Mouse (Mus musculus) lung, embryonic 14.5 days (tissue): ENCODE results near the gene Pzp. TPM values are rescaled to one million over a fixed set of nuclear protein-coding genes. Genes with fewer than 3 reads are reported as not detected.

Source experiments
- ATAC-seq: fragments of 200-750 bp; cut with Nextera tagmentation; 2 replicates; pipeline ENCODE4 v1.8.0; 2017; ENCODE audit warnings: mild to moderate bottlenecking, moderate TSS enrichment, moderate library complexity; ENCODE audit not compliant: insufficient read depth
- DNase-seq: peaks from one replicate; pipeline ENCODE4 v3.0.0-alpha.2; 2015
- H3K27ac ChIP-seq: fragments of 300-500 bp; sonication (generic); 2 replicates; pipeline ENCODE4 v1.5.1; 2014; ENCODE audit warnings: low read depth, mild to moderate bottlenecking, moderate library complexity
- H3K27me3 ChIP-seq: fragments of 300-500 bp; sonication (generic); 2 replicates; pipeline ENCODE4 v1.6.1; 2014; ENCODE audit warnings: low read length, control low read depth; ENCODE audit not compliant: insufficient read depth
- H3K36me3 ChIP-seq: fragments of 300-500 bp; sonication (generic); 2 replicates; pipeline ENCODE4 v1.6.1; 2014; ENCODE audit warnings: control low read depth; ENCODE audit not compliant: insufficient read depth
- H3K4me1 ChIP-seq: fragments of 300-500 bp; sonication (generic); 2 replicates; pipeline ENCODE4 v1.6.1; 2014; ENCODE audit warnings: antibody characterized with exemption, control low read depth; ENCODE audit not compliant: insufficient read depth
- H3K4me2 ChIP-seq: fragments of 300-500 bp; sonication (generic); 2 replicates; pipeline ENCODE4 v1.6.1; 2014; ENCODE audit warnings: mild to moderate bottlenecking
- H3K4me3 ChIP-seq: fragments of 300-500 bp; sonication (generic); 2 replicates; pipeline ENCODE4 v1.5.1; 2014; ENCODE audit warnings: low read depth, low read length
- H3K9ac ChIP-seq: fragments of 300-500 bp; sonication (generic); 2 replicates; pipeline ENCODE4 v1.6.1; 2014
- H3K9me3 ChIP-seq: fragments of 300-500 bp; sonication (generic); 2 replicates; pipeline ENCODE4 v1.6.1; 2016; ENCODE audit warnings: low read depth, low read length, control low read depth
- CTCF ChIP-seq: IDR thresholded peaks from 2 replicates; pipeline ENCODE4 v1.5.1; 2016; ENCODE audit warnings: antibody characterized with exemption, low read depth
- WGBS: fragments of 180-500 bp; shearing (Covaris S2); extraction: QIAGEN DNeasy Blood & Tissue Kit; methylation state at CpG from one replicate; pipeline ENCODE4 v1.1.7; 2014; 5-methylcytosine and 5-hydroxymethylcytosine counted together
- polyA plus RNA-seq: library from polyadenylated mRNA; unstranded; fragments of >200 nt; fragmentation: Nextera tagmentation; extraction: Ambion mirVana; gene quantifications from 2 replicates; pipeline ENCODE4 v1.2.1, GENCODE M21; 2014

Gene Pzp
- polyA plus RNA-seq, 1 experiment from 2014 or later: 0.04 TPM

- H3K36me3 ChIP-seq: no peaks in the 10 kb centered on the region
- H3K4me2 ChIP-seq: peak overlapping the region; percentile 29
- no peak overlapping the region for H3K9ac ChIP-seq
- H3K9me3 ChIP-seq: no peaks in the 10 kb centered on the region
- H3K4me3 ChIP-seq: no peak overlapping the region
- H3K27me3 ChIP-seq: no peaks in the 10 kb centered on the region
- H3K4me1 ChIP-seq: no peaks in the 10 kb centered on the region
- H3K27ac ChIP-seq: no peak overlapping the region
- TF ChIP-seq CTCF: peak; percentile 99
- 19% methylated on average over 26 of the region's 26 CpGs for WGBS
- peak; percentile 98 for DNase-seq
- ATAC-seq: peak; percentile 94
Measured at GRCm38 (mm10) chr6:128479463-128480454, 46.8 kb downstream of the Pzp start.

GRCm38 (mm10) chr6:128477495-128477894, 49.0 kb downstream of the Pzp start:
- no peak for TF ChIP-seq CTCF
- DNase-seq: no peak
- Histone ChIP-seq H3K4me1 (no peaks in the 10 kb centered on the region), H3K27ac (no peak overlapping the region), H3K4me3 (no peak overlapping the region), H3K9ac (no peak overlapping the region), H3K27me3 (no peaks in the 10 kb centered on the region), H3K36me3 (no peaks in the 10 kb centered on the region), H3K4me2 (no peak overlapping the region), H3K9me3 (no peaks in the 10 kb centered on the region)
- 17% methylated on average over 4 of the region's 4 CpGs for WGBS
- no peak for ATAC-seq

GRCm38 (mm10) chr6:128474112-128474511, 52.4 kb downstream of the Pzp start:
- Histone ChIP-seq H3K4me3 (no peak overlapping the region), H3K4me1 (no peaks in the 10 kb centered on the region), H3K9me3 (no peaks in the 10 kb centered on the region), H3K9ac (no peak overlapping the region), H3K27me3 (no peaks in the 10 kb centered on the region), H3K36me3 (no peaks in the 10 kb centered on the region), H3K4me2 (no peak overlapping the region), H3K27ac (no peak overlapping the region)
- TF ChIP-seq CTCF: no peak
- 82% methylated on average over 6 of the region's 6 CpGs for WGBS
- ATAC-seq: no peak
- no peak for DNase-seq

- Histone ChIP-seq H3K36me3 (no peaks in the 10 kb centered on the region), H3K4me3 (no peak overlapping the region), H3K9me3 (no peaks in the 10 kb centered on the region), H3K27ac (no peak overlapping the region), H3K4me1 (no peaks in the 10 kb centered on the region), H3K27me3 (no peaks in the 10 kb centered on the region), H3K9ac (no peak overlapping the region), H3K4me2 (no peak overlapping the region)
- 8% methylated on average over 11 of the region's 12 CpGs for WGBS
- TF ChIP-seq CTCF: 0 out of 2 replicates have a peak, but pooled peaks have one; percentile 17
- DNase-seq: peak; percentile 84
- peak; percentile 58; the same call in 1 of the 2 replicates for ATAC-seq
Measured at GRCm38 (mm10) chr6:128469451-128469850, 57.1 kb downstream of the Pzp start.

GRCm38 (mm10) chr6:128467298-128467697, 59.2 kb downstream of the Pzp start:
- 42% methylated on average over 2 of the region's 2 CpGs for WGBS
- ATAC-seq: no peak

GRCm38 (mm10) chr6:128466563-128466962, 60.0 kb downstream of the Pzp start:
- WGBS: 65% methylated on average over 3 of the region's 3 CpGs
- Histone ChIP-seq H3K9ac (no peak overlapping the region), H3K4me1 (no peaks in the 10 kb centered on the region), H3K4me3 (no peak overlapping the region), H3K27me3 (no peaks in the 10 kb centered on the region), H3K4me2 (no peak overlapping the region), H3K9me3 (no peaks in the 10 kb centered on the region), H3K36me3 (no peaks in the 10 kb centered on the region), H3K27ac (no peak overlapping the region)
- ATAC-seq (no peak), DNase-seq (no peak)
- no peak for TF ChIP-seq CTCF

More at GRCm38 (mm10) chr6:128467298-128467697, 59.2 kb downstream of the Pzp start:
- TF ChIP-seq CTCF: no peak
- Histone ChIP-seq H3K4me3 (no peak overlapping the region), H3K9ac (no peak overlapping the region), H3K27ac (no peak overlapping the region), H3K9me3 (no peaks in the 10 kb centered on the region), H3K4me2 (no peak overlapping the region), H3K36me3 (no peaks in the 10 kb centered on the region), H3K4me1 (no peaks in the 10 kb centered on the region), H3K27me3 (no peaks in the 10 kb centered on the region)
- no peak for DNase-seq

GRCm38 (mm10) chr6:128466043-128466442, 60.5 kb downstream of the Pzp start:
- Histone ChIP-seq H3K4me1 (no peaks in the 10 kb centered on the region), H3K9ac (no peak overlapping the region), H3K4me3 (no peak overlapping the region), H3K9me3 (no peaks in the 10 kb centered on the region), H3K4me2 (no peak overlapping the region), H3K27me3 (no peaks in the 10 kb centered on the region), H3K36me3 (no peaks in the 10 kb centered on the region), H3K27ac (no peak overlapping the region)
- TF ChIP-seq CTCF: no peak
- 49% methylated on average over 7 of the region's 7 CpGs for WGBS
- ATAC-seq: no peak
- no peak for DNase-seq
